Mouse (Mus musculus) bone marrow, adult 2 months (tissue): ENCODE measurements around the gene Tmem203.

Experiments
- CTCF ChIP-seq: fragments of 200-500 bp; IDR thresholded peaks from 2 replicates; pipeline ENCODE4 v1.5.1; 2011; ENCODE audit warnings: low read length, control low read depth; ENCODE audit not compliant: control insufficient read depth, insufficient read depth
- POLR2A ChIP-seq: fragments of 200-500 bp; IDR thresholded peaks from 2 replicates; pipeline ENCODE4 v1.6.1; 2011; ENCODE audit warnings: low read depth, mild to moderate bottlenecking, control low read depth, low read length, borderline replicate concordance; ENCODE audit not compliant: control insufficient read depth

DNA sequence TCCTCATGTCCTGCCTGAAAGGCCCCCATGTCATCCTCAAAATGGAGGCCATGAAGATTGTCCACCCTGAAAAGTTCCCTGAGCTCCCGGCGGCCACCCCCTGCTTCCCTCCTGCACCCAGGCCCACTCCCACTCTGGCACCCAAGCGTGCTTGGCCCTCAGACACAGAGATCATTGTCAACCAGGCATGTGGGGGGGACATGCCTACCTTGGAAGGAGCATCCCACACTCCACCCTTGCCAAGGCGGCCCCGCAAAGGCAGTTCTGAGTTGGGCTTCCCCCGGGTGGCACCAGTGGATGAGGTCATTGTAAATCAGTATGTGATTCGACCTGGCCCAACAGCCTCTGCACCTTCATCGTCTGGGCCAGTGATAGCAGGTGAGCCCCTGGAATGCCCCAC is 11.9 kb upstream of the Tmem203 start:
- no peak for TF ChIP-seq CTCF
- TF ChIP-seq POLR2A = no peak
